Comparison of ENCODE assay signal across 19 mouse cellular contexts in genomic region chr17:85987531-85987930, GRCm38 (mm10).
A peak's percentile ranks its signal among the peaks of the same experiment; 100 is the strongest.
DNase-seq lines count a peak whose midpoint lies in the region; ATAC-seq and TF ChIP-seq lines count a peak whose summit lies in the region.
"Had no signal": no experiment of that assay in that cellular context is flagged by ENCODE, and none has a peak within 500 bp of the region (broad histone marks: within the 10 kb centered on the region; RNA-seq: fewer than 3 reads in every experiment).

No protein-coding gene starts in this region.

- ATAC-seq in forebrain, postnatal 0 days = peak; percentile 47
- peak; percentile 42 for ATAC-seq in kidney, embryonic 15.5 days (replicated peaks; ENCODE audit: low FRiP score)
- ATAC-seq in embryonic facial prominence, embryonic 15.5 days (ENCODE audit: insufficient number of reproducible peaks, low FRiP score, low TSS enrichment, low read depth) = 0 out of 2 replicates have a peak, but pooled peaks have one; percentile 21
- ATAC-seq: forebrain, embryonic 16.5 days had no signal

- H3K4me2 ChIP-seq in forebrain, postnatal 0 days (ENCODE audit: low read depth) = no peak overlapping the region
- H3K4me2 ChIP-seq in kidney, embryonic 15.5 days = no peak overlapping the region
- no peak overlapping the region for H3K4me2 ChIP-seq in embryonic facial prominence, embryonic 15.5 days (replicated peaks)
- H3K4me2 ChIP-seq: forebrain, embryonic 12.5 days; hindbrain, embryonic 13.5 days had no signal

- no peak overlapping the region for H3K4me3 ChIP-seq in forebrain, postnatal 0 days (ENCODE audit: low read depth, low read length)
- no peak overlapping the region for H3K4me3 ChIP-seq in forebrain, embryonic 10.5 days
- H3K4me3 ChIP-seq in kidney, embryonic 15.5 days (replicated peaks) = no peak overlapping the region
- no peak overlapping the region for H3K4me3 ChIP-seq in embryonic facial prominence, embryonic 15.5 days (replicated peaks)
- H3K4me3 ChIP-seq: forebrain, embryonic 12.5 days; gastrocnemius, adult 2 months; heart, embryonic 10.5 days; hindbrain, embryonic 13.5 days had no signal

- H3K9me3 ChIP-seq in forebrain, postnatal 0 days (ENCODE audit: low read length) = no peaks in the 10 kb centered on the region
- no peaks in the 10 kb centered on the region for H3K9me3 ChIP-seq in forebrain, embryonic 10.5 days
- no peaks in the 10 kb centered on the region for H3K9me3 ChIP-seq in kidney, embryonic 15.5 days (replicated peaks)
- H3K9me3 ChIP-seq in embryonic facial prominence, embryonic 15.5 days (replicated peaks) = no peaks in the 10 kb centered on the region
- H3K9me3 ChIP-seq: forebrain, embryonic 12.5 days; heart, embryonic 10.5 days; hindbrain, embryonic 13.5 days had no signal

- H3K27me3 ChIP-seq in forebrain, postnatal 0 days (ENCODE audit: insufficient read depth, low read length) = no peaks in the 10 kb centered on the region
- H3K27me3 ChIP-seq in forebrain, embryonic 10.5 days (ENCODE audit: poor library complexity, severe bottlenecking) = no peaks in the 10 kb centered on the region
- H3K27me3 ChIP-seq in kidney, embryonic 15.5 days = no peaks in the 10 kb centered on the region
- no peaks in the 10 kb centered on the region for H3K27me3 ChIP-seq in embryonic facial prominence, embryonic 15.5 days
- H3K27me3 ChIP-seq: forebrain, embryonic 12.5 days; hindbrain, embryonic 13.5 days had no signal

- H3K9ac ChIP-seq in forebrain, postnatal 0 days = no peak overlapping the region
- no peak overlapping the region for H3K9ac ChIP-seq in kidney, embryonic 15.5 days
- no peak overlapping the region for H3K9ac ChIP-seq in embryonic facial prominence, embryonic 15.5 days
- H3K9ac ChIP-seq: forebrain, embryonic 12.5 days; hindbrain, embryonic 13.5 days had no signal

- no peak for TF ChIP-seq CTCF in forebrain, postnatal 0 days (IDR thresholded peaks at IDR 0.05; ENCODE audit: low read depth)

- H3K27ac ChIP-seq in forebrain, postnatal 0 days (ENCODE audit: low read depth, low read length) = no peak overlapping the region
- no peak overlapping the region for H3K27ac ChIP-seq in forebrain, embryonic 10.5 days
- H3K27ac ChIP-seq in kidney, embryonic 15.5 days = peak overlapping the region; percentile 73
- H3K27ac ChIP-seq in embryonic facial prominence, embryonic 15.5 days (replicated peaks) = no peak overlapping the region
- H3K27ac ChIP-seq: forebrain, embryonic 12.5 days; gastrocnemius, adult 2 months; heart, embryonic 10.5 days; hindbrain, embryonic 13.5 days had no signal

- H3K36me3 ChIP-seq in forebrain, postnatal 0 days (ENCODE audit: insufficient read depth) = 0 out of 2 replicates have a peak, but pooled peaks cover 3% of the 10 kb centered on the region
- peaks cover 29% of the 10 kb centered on the region for H3K36me3 ChIP-seq in forebrain, embryonic 10.5 days (replicated peaks)
- H3K36me3 ChIP-seq in kidney, embryonic 15.5 days = no peaks in the 10 kb centered on the region
- H3K36me3 ChIP-seq in embryonic facial prominence, embryonic 15.5 days = peaks cover 4% of the 10 kb centered on the region; the same call in 1 of the 2 replicates

- 49% methylated on average over 4 of the region's 4 CpGs for WGBS in forebrain, postnatal 0 days
- 76% methylated on average over 4 of the region's 4 CpGs for WGBS in forebrain, embryonic 10.5 days
- 43% methylated on average over 4 of the region's 4 CpGs for WGBS in kidney, embryonic 15.5 days
- 57% methylated on average over 4 of the region's 4 CpGs for WGBS in embryonic facial prominence, embryonic 15.5 days

- H3K4me1 ChIP-seq in forebrain, postnatal 0 days (ENCODE audit: insufficient read depth) = no peaks in the 10 kb centered on the region
- H3K4me1 ChIP-seq in forebrain, embryonic 10.5 days = peaks cover 8% of the 10 kb centered on the region; the same call in 1 of the 2 replicates
- H3K4me1 ChIP-seq in kidney, embryonic 15.5 days = peaks cover 31% of the 10 kb centered on the region
- H3K4me1 ChIP-seq in embryonic facial prominence, embryonic 15.5 days = peaks cover 13% of the 10 kb centered on the region; the same call in 1 of the 2 replicates
- H3K4me1 ChIP-seq: forebrain, embryonic 12.5 days; hindbrain, embryonic 13.5 days had no signal

- no peak for DNase-seq in forebrain, postnatal 0 days
- DNase-seq in forebrain, embryonic 10.5 days (ENCODE audit: extremely low spot score, low spot score) = no peak
- no peak for DNase-seq in kidney, adult 9 months
- peak; percentile 12 for DNase-seq in layer of hippocampus, adult 9-11 months
- no peak for DNase-seq in layer of hippocampus, adult 18-20 months (ENCODE audit: low spot score in 2 of 2)
- DNase-seq: adrenal gland, postnatal 14 days; cerebellum, adult 18-20 months; cerebellum, adult 9-11 months; cerebellum, postnatal 36 days; gastrocnemius, adult 2 months; gastrocnemius, postnatal 25 days; heart, postnatal 10 days; heart, postnatal 4 days had no signal
